Mouse (Mus musculus): Measurements from ENCODE around the gene Tmod1. TPM values are rescaled to one million over a fixed set of nuclear protein-coding genes. Genes with fewer than 3 reads are reported as not detected.

Gene Tmod1
- polyA plus RNA-seq, 1 experiment from 2014 or later: 42.0 TPM

DNA sequence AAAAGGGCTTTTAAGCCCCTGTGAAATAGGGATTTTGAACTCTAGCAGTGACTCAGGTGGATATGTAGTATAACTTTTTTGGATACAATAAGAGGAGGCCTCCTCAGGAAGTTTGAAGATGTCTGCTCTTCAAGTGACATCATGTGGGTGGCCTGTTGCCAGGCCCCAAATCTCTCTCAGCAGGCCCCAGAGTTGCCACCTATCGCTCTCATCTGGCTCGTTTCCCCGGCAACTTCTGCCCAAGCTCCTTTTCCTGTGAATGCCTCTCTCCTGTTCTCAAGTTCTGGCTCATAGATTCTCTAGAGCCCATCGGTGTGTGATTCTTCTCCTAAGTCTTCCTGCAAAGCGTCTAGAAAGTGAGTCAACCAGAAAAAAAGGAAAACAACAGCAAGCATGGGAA lies 17.4 kb downstream of the Tmod1 start:
- Histone ChIP-seq H3K36me3 (peaks cover 93% of the 10 kb centered on the region), H3K9ac (no peak overlapping the region), H3K4me2 (no peak overlapping the region), H3K9me3 (replicated peaks) (no peaks in the 10 kb centered on the region), H3K27ac (no peak overlapping the region), H3K4me3 (replicated peaks) (no peak overlapping the region), H3K27me3 (no peaks in the 10 kb centered on the region), H3K4me1 (replicated peaks) (peaks cover 12% of the 10 kb centered on the region)
- DNase-seq (no peak), ATAC-seq (ENCODE audit: low read depth) (no peak)
- WGBS (ENCODE audit: insufficient replicate concordance): 88% methylated on average over 5 of the region's 5 CpGs

DNA sequence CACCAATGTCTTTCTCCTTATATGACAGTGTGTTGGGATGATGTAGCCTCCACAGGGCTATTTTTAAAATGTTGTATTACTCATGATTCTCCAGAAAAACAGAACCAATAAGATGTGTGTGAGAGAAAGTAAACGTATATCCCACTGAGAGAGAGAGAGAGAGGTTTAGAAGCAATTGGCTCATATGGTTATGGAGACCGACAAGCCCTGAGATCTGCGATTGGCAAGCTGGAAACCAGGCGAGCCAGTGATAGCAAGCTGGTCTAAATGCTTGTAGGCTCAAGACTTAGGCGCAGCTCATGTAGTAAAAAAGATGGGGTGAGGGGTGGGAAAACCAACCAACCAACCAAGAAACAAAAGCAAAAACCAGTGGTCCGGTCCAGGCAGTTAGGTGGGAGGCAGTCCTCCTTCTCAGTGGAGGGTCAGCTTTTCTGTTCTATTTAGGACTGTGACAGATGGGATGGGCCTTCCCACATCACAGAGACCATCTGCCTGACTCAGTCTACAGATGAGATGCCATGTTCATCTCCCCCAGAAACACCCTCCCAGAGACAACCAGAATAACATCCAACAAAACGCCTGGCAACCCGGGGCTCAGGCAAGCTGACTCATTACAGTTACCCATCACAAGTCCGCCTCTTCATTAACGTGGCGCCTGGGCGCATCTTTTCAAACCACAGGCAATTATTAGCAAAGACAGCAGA lies 22.7 kb downstream of the Tmod1 start:
- H3K4me3 ChIP-seq (replicated peaks): no peak overlapping the region
- H3K36me3 ChIP-seq: peaks cover 93% of the 10 kb centered on the region
- ATAC-seq (ENCODE audit: low read depth): no peak
- no peaks in the 10 kb centered on the region for H3K27me3 ChIP-seq
- no peaks in the 10 kb centered on the region for H3K9me3 ChIP-seq (replicated peaks)
- peaks cover 8% of the 10 kb centered on the region; the same call in 1 of the 2 replicates for H3K4me1 ChIP-seq (replicated peaks)
- WGBS (ENCODE audit: insufficient replicate concordance): 89% methylated on average over 12 of the region's 12 CpGs
- H3K4me2 ChIP-seq: no peak overlapping the region
- no peak for DNase-seq
- H3K27ac ChIP-seq: no peak overlapping the region
- no peak overlapping the region for H3K9ac ChIP-seq

DNA sequence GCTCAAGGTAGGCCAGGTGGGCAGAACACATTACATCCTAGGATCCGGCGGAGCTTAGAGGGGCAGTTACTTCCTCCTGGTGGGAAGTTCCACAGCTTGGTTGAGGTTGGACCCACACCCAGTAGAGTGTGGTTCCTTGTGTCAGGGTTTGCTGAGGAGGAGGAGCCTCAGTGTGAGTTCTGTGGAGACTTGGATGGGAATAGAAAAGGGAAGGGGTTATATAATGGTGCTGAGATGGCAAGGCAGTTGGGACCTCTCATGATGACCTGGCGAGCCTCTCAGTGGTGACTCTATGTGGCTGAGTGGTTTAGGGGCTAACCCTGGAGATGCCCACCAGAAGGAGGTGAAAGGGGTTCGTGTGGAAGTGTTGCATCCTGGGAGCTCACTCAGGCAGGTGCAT lies 25.1 kb downstream of the Tmod1 start:
- ATAC-seq (ENCODE audit: low read depth) (no peak), DNase-seq (no peak)
- H3K9ac ChIP-seq: no peak overlapping the region
- no peak overlapping the region for H3K4me2 ChIP-seq
- WGBS (ENCODE audit: insufficient replicate concordance): 76% methylated on average over 4 of the region's 4 CpGs
- peaks cover 100% of the 10 kb centered on the region for H3K36me3 ChIP-seq
- H3K4me1 ChIP-seq (replicated peaks): peaks cover 8% of the 10 kb centered on the region; the same call in 1 of the 2 replicates
- no peak overlapping the region for H3K4me3 ChIP-seq (replicated peaks)
- no peaks in the 10 kb centered on the region for H3K9me3 ChIP-seq (replicated peaks)
- no peak overlapping the region for H3K27ac ChIP-seq
- no peaks in the 10 kb centered on the region for H3K27me3 ChIP-seq

DNA sequence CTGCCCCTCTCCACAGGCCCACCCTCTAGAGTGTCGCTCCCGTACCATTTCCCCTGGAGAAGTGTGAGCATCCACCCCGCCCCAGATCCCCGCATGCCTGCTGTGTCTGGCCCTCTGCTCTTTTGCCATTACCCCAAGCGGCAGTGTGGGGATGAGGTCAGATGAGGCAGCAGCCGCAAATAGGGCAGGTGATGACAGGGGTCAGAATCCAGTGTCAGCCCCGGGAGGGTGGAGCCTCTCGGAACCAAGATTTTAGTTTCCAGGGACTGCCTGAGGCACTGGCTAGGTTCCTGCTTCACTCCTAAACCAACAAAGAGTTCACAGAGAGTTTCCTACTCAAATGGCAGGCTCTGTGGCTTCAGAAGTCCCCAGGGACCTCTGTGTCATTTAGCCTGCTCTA lies 25.5 kb downstream of the Tmod1 start:
- Histone ChIP-seq H3K4me3 (replicated peaks) (no peak overlapping the region), H3K4me1 (replicated peaks) (peaks cover 8% of the 10 kb centered on the region; the same call in 1 of the 2 replicates), H3K27me3 (no peaks in the 10 kb centered on the region), H3K27ac (no peak overlapping the region), H3K4me2 (no peak overlapping the region), H3K9ac (no peak overlapping the region), H3K9me3 (replicated peaks) (no peaks in the 10 kb centered on the region), H3K36me3 (peaks cover 98% of the 10 kb centered on the region)
- DNase-seq (no peak), ATAC-seq (ENCODE audit: low read depth) (no peak)
- 71% methylated on average over 8 of the region's 8 CpGs for WGBS (ENCODE audit: insufficient replicate concordance)

DNA sequence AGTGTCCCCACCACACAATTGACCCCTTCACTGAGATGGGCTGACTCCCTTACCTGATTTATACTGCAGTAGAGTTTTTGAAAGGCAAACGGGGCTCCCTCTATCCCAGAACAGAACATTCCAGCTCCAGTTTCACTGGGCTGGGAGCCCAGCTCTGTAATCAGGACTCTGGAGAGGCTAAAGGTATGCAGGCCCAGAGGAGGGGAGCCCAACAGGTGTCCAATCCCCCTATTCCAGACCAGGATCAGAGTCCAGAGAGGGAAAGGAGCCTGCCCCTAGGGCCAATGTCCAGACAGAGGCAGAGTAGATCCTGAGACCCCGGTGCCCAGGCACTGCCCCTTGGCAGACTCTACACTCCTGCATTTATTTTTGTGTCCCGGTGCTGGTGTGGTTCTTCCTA lies 26.2 kb downstream of the Tmod1 start:
- Histone ChIP-seq H3K36me3 (peaks cover 98% of the 10 kb centered on the region), H3K27me3 (no peaks in the 10 kb centered on the region), H3K4me1 (replicated peaks) (0 out of 2 replicates have a peak, but pooled peaks cover 6% of the 10 kb centered on the region), H3K27ac (no peak overlapping the region), H3K4me3 (replicated peaks) (no peak overlapping the region), H3K9me3 (replicated peaks) (no peaks in the 10 kb centered on the region), H3K9ac (no peak overlapping the region), H3K4me2 (no peak overlapping the region)
- no peak for ATAC-seq (ENCODE audit: low read depth)
- DNase-seq: no peak
- WGBS (ENCODE audit: insufficient replicate concordance): 83% methylated on average over 3 of the region's 3 CpGs

DNA sequence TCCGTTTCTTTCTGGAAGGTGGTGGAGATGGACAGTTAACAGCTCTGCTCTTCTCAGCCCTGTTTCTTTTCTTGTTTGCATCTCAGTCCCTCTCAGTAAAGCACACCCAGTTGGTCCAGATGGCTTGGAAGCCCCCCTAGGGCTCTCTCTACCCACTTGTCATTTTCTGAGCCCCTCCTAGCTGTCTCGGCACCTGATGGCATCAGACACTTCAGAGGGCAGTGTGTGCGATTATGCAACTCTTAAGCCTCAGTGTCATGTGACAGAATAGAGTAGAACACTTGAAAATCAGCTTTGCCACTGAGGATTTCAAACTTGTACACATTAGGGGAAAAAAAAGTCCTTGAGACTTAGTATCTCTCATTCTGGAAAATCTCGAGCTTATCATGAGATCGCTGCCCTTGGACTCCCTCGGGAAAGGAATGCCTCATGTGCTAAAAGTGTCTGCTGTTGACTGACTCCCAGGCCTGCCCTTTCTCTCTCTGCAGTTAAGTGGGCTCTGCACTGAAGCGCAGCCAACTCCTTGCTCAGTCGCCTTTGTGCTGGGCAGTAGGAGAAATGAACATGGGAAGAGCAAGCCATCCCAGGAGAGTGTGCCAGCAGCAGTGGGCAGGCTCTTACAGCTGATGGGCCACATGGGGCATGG lies 27.1 kb downstream of the Tmod1 start:
- no peak for ATAC-seq (ENCODE audit: low read depth)
- no peak for DNase-seq
- H3K9me3 ChIP-seq (replicated peaks): no peaks in the 10 kb centered on the region
- peaks cover 97% of the 10 kb centered on the region for H3K36me3 ChIP-seq
- 0 out of 2 replicates have a peak, but pooled peaks cover 6% of the 10 kb centered on the region for H3K4me1 ChIP-seq (replicated peaks)
- no peak overlapping the region for H3K4me2 ChIP-seq
- H3K4me3 ChIP-seq (replicated peaks): no peak overlapping the region
- H3K9ac ChIP-seq: no peak overlapping the region
- WGBS (ENCODE audit: insufficient replicate concordance): 73% methylated on average over 8 of the region's 8 CpGs
- H3K27ac ChIP-seq: no peak overlapping the region
- H3K27me3 ChIP-seq: no peaks in the 10 kb centered on the region

DNA sequence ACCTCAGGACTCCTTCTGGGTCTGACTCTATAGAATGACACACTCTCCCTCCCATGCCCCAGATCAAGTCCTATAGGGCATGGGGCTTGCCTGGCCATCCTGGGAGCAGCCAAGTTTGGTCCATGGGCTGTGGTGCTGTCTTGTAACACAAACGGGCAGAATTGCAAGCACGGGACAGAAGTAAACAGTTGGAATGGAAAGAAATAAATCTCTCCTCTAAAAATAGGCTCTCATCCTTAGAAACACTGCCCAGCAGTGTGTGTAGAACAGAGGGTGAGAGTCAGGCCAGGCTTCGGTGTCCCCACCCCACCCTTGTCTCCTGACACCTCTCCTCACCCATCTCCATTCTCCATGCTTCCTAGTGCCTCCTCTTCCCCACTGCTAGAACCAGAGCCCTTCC lies 29.3 kb downstream of the Tmod1 start:
- H3K27me3 ChIP-seq: no peaks in the 10 kb centered on the region
- H3K9me3 ChIP-seq (replicated peaks): no peaks in the 10 kb centered on the region
- WGBS (ENCODE audit: insufficient replicate concordance): 79% methylated on average over 3 of the region's 3 CpGs
- no peak overlapping the region for H3K4me2 ChIP-seq
- no peak overlapping the region for H3K9ac ChIP-seq
- DNase-seq (no peak), ATAC-seq (ENCODE audit: low read depth) (no peak)
- H3K36me3 ChIP-seq: peaks cover 97% of the 10 kb centered on the region
- no peak overlapping the region for H3K27ac ChIP-seq
- H3K4me3 ChIP-seq (replicated peaks): no peak overlapping the region
- no peaks in the 10 kb centered on the region for H3K4me1 ChIP-seq (replicated peaks)

DNA sequence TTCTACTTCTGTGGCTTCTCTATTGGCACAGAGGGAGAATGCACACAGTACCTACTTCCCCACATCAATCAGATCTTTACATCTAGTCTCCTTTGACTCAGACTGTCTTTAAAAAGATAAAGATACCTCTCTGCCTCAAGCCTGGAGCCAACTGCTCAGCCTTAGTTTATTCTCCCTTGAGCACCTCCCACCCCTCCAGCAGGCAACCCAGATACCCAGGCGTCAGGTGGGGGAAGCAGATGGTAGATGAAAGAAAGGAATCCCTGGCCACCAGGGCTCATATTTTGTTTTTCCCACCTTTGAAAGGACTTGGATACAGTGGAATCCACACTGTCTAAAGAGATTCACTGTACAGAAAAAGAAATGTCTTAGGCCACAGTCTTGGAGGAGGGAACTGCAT lies 29.8 kb downstream of the Tmod1 start:
- Histone ChIP-seq H3K9ac (no peak overlapping the region), H3K36me3 (peaks cover 96% of the 10 kb centered on the region), H3K27me3 (no peaks in the 10 kb centered on the region), H3K9me3 (replicated peaks) (no peaks in the 10 kb centered on the region), H3K27ac (no peak overlapping the region), H3K4me3 (replicated peaks) (no peak overlapping the region), H3K4me2 (no peak overlapping the region), H3K4me1 (replicated peaks) (no peaks in the 10 kb centered on the region)
- no peak for DNase-seq
- 54% methylated on average over 1 of the region's 1 CpGs for WGBS (ENCODE audit: insufficient replicate concordance)
- no peak for ATAC-seq (ENCODE audit: low read depth)

DNA sequence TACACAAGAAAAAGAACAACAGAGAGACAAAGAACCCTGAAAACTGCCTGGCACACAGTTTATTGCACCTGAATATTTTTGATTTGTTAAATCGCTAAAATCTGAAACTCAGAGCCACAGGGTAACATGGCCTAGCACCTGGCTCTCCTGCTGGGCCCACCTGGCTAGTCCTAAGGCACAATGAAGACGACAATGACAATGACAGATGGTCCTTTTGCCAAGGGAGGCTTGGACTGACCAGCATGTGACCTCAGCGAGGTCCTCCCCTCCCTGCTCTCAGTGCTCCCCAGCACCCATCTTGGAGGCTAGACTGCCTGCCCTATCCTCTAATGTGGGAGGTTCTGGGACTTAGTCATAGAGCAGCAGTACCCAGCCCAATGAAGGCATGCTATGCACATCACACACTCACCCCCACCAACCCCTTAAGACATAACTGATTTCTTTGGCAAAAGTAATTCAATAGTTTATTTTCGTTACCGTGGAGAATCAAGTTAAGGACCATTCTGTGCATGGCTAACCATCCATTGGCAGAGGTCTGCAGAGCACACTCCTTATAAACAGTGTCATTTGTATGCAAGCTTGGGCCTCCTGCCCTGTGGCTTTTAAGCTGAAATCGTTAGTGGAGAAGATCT lies 31.2 kb downstream of the Tmod1 start:
- no peak overlapping the region for H3K4me3 ChIP-seq (replicated peaks)
- WGBS (ENCODE audit: insufficient replicate concordance): 82% methylated on average over 6 of the region's 6 CpGs

DNA sequence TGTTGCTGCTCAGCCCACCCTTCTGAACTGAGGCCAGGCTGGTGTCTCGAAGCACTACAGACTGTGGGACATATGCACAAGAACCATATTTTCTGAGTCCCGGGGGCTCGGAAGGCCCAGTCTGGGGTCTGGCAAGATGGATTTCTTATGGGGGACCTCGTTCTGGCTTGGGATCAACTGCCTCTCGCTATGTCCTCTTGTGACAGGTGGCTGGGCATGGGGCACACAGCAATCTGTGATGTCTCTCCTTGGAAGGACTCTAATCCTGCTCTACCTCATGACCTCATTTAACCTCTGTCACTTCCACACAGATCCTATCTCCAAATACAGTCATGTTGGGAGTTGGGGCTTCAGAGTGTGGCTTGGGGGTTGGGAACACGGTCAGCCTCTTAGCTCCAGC lies 33.9 kb downstream of the Tmod1 start:
- no peaks in the 10 kb centered on the region for H3K9me3 ChIP-seq (replicated peaks)
- H3K36me3 ChIP-seq: peaks cover 82% of the 10 kb centered on the region
- H3K9ac ChIP-seq: no peak overlapping the region
- no peaks in the 10 kb centered on the region for H3K27me3 ChIP-seq
- no peak overlapping the region for H3K4me3 ChIP-seq (replicated peaks)
- ATAC-seq (ENCODE audit: low read depth) (no peak), DNase-seq (no peak)
- H3K27ac ChIP-seq: no peak overlapping the region
- WGBS (ENCODE audit: insufficient replicate concordance): 91% methylated on average over 6 of the region's 6 CpGs
- H3K4me1 ChIP-seq (replicated peaks): 0 out of 2 replicates have a peak, but pooled peaks cover 3% of the 10 kb centered on the region
- no peak overlapping the region for H3K4me2 ChIP-seq

More for the DNA sequence above, 31.2 kb downstream of the Tmod1 start:
- H3K4me1 ChIP-seq (replicated peaks): 0 out of 2 replicates have a peak, but pooled peaks cover 3% of the 10 kb centered on the region
- no peaks in the 10 kb centered on the region for H3K27me3 ChIP-seq
- H3K36me3 ChIP-seq: peaks cover 95% of the 10 kb centered on the region
- no peak overlapping the region for H3K27ac ChIP-seq
- H3K4me2 ChIP-seq: no peak overlapping the region
- H3K9me3 ChIP-seq (replicated peaks): no peaks in the 10 kb centered on the region
- H3K9ac ChIP-seq: no peak overlapping the region
- DNase-seq (no peak), ATAC-seq (ENCODE audit: low read depth) (no peak)

DNA sequence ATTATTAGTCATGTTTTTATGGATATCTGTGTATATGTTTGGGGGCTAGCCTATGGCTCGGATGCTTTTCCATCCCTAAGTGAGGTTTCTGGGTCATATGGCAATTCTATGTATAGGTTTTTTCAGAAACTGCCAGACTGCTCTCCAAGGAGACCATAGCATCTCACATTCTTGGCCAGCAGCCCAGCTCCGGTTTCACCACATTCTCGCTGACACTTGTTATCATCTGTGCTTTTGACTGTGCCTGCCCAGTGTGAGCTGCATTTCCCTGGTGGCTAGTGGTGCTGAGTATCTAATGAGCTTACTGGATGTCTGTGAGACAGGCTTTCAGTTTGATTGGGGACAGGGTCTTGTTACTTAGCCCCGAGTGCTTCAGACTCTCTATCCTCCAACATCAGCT lies 35.0 kb downstream of the Tmod1 start:
- no peak overlapping the region for H3K9ac ChIP-seq
- no peak overlapping the region for H3K4me3 ChIP-seq (replicated peaks)
- ATAC-seq (ENCODE audit: low read depth) (no peak), DNase-seq (no peak)
- no peaks in the 10 kb centered on the region for H3K27me3 ChIP-seq
- no peak overlapping the region for H3K4me2 ChIP-seq
- H3K36me3 ChIP-seq: peaks cover 82% of the 10 kb centered on the region
- WGBS (ENCODE audit: insufficient replicate concordance): 74% methylated on average over 4 of the region's 4 CpGs
- no peak overlapping the region for H3K27ac ChIP-seq
- no peaks in the 10 kb centered on the region for H3K9me3 ChIP-seq (replicated peaks)
- 0 out of 2 replicates have a peak, but pooled peaks cover 3% of the 10 kb centered on the region for H3K4me1 ChIP-seq (replicated peaks)

Data from liver, embryonic 13.5 days (tissue).